Mouse (Mus musculus) hindbrain, embryonic 16.5 days (tissue): ENCODE results near the gene Epb41l2. TPM values are rescaled to one million over a fixed set of nuclear protein-coding genes. Genes with fewer than 3 reads are reported as not detected.

ENCODE experiments used
- ATAC-seq: fragments of 200-750 bp; cut with Nextera tagmentation; 2 replicates; pipeline ENCODE4 v1.8.0; 2017; ENCODE audit warnings: moderate TSS enrichment, moderate library complexity
- H3K27ac ChIP-seq: fragments of 300-500 bp; sonication (generic); 2 replicates; pipeline ENCODE4 v1.5.1; 2014; ENCODE audit warnings: low read depth, mild to moderate bottlenecking, control low read depth, low read length, moderate library complexity
- H3K27me3 ChIP-seq: fragments of 300-500 bp; sonication (generic); replicated peaks from 2 replicates; pipeline ENCODE4 v1.6.1; 2014; ENCODE audit warnings: low read length; ENCODE audit not compliant: control insufficient read depth, insufficient read depth
- H3K36me3 ChIP-seq: fragments of 300-500 bp; sonication (generic); 2 replicates; pipeline ENCODE4 v1.6.1; 2014; ENCODE audit warnings: mild to moderate bottlenecking, low read length, moderate library complexity, mixed read lengths; ENCODE audit not compliant: control insufficient read depth, insufficient read depth
- H3K4me1 ChIP-seq: fragments of 300-500 bp; sonication (generic); 2 replicates; pipeline ENCODE4 v1.6.1; 2014; ENCODE audit warnings: low read depth, low read length; ENCODE audit not compliant: control insufficient read depth, insufficient read depth
- H3K4me2 ChIP-seq: fragments of 300-500 bp; sonication (generic); 2 replicates; pipeline ENCODE4 v1.6.1; 2014; ENCODE audit warnings: mild to moderate bottlenecking, low read length, control low read depth, moderate library complexity
- H3K4me3 ChIP-seq: fragments of 300-500 bp; sonication (generic); 2 replicates; pipeline ENCODE4 v1.5.1; 2014; ENCODE audit warnings: mild to moderate bottlenecking, low read length, control low read depth, moderate library complexity
- H3K9ac ChIP-seq: fragments of 300-500 bp; sonication (generic); 2 replicates; pipeline ENCODE4 v1.6.1; 2014; ENCODE audit warnings: low read depth, mild to moderate bottlenecking, control low read depth, low read length, moderate library complexity
- H3K9me3 ChIP-seq: fragments of 300-500 bp; sonication (generic); 2 replicates; pipeline ENCODE4 v1.6.1; 2014; ENCODE audit warnings: mild to moderate bottlenecking, low read length, moderate library complexity; ENCODE audit not compliant: control insufficient read depth
- WGBS: fragments of 180-500 bp; shearing (Covaris S2); extraction: QIAGEN DNeasy Blood & Tissue Kit; methylation state at CpG from one replicate; pipeline ENCODE4 v1.1.7; 2014; 5-methylcytosine and 5-hydroxymethylcytosine counted together
- polyA plus RNA-seq: library from polyadenylated mRNA; unstranded; fragments of >200 nt; fragmentation: Nextera tagmentation; extraction: Ambion mirVana; gene quantifications from 2 replicates; pipeline ENCODE4 v1.2.1, GENCODE M21; 2015

The Epb41l2 gene
- polyA plus RNA-seq, 1 experiment from 2014 or later, result 30.0 TPM

GRCm38 (mm10) chr10:25535891-25536331, 176.3 kb downstream of the Epb41l2 start, which contains the start of gene Smlr1:
TSS of gene Smlr1 (minus strand) at chr10:25536267.
- Histone ChIP-seq H3K9ac (no peak within 1 kb of the TSS), H3K4me3 (no peak within 1 kb of the TSS), H3K36me3 (no peaks in the 10 kb centered on the region), H3K27ac (no peak within 1 kb of the TSS), H3K27me3 (no peaks in the 10 kb centered on the region), H3K4me2 (no peak within 1 kb of the TSS), H3K4me1 (no peaks in the 10 kb centered on the region), H3K9me3 (no peaks in the 10 kb centered on the region)
- ATAC-seq, result no peak
- 94% methylated on average over 10 of the region's 10 CpGs for WGBS

- H3K9ac ChIP-seq, result no peak overlapping the region
- no peaks in the 10 kb centered on the region for H3K36me3 ChIP-seq
- H3K27me3 ChIP-seq, result no peaks in the 10 kb centered on the region
- no peak overlapping the region for H3K4me2 ChIP-seq
- H3K9me3 ChIP-seq, result no peaks in the 10 kb centered on the region
- H3K27ac ChIP-seq, result no peak overlapping the region
- WGBS, result 95% methylated on average over 6 of the region's 6 CpGs
- no peak for ATAC-seq
- no peaks in the 10 kb centered on the region for H3K4me1 ChIP-seq
- H3K4me3 ChIP-seq, result no peak overlapping the region
Measured at GRCm38 (mm10) chr10:25536621-25537020, 177.0 kb downstream of the Epb41l2 start.

- no peak overlapping the region for H3K9ac ChIP-seq
- H3K9me3 ChIP-seq, result no peaks in the 10 kb centered on the region
- WGBS, result 76% methylated on average over 1 of the region's 1 CpGs
- H3K4me2 ChIP-seq, result no peak overlapping the region
- ATAC-seq, result no peak
- H3K27ac ChIP-seq, result no peak overlapping the region
- H3K27me3 ChIP-seq, result no peaks in the 10 kb centered on the region
- H3K4me1 ChIP-seq, result no peaks in the 10 kb centered on the region
- H3K4me3 ChIP-seq, result no peak overlapping the region
- no peaks in the 10 kb centered on the region for H3K36me3 ChIP-seq
Measured at GRCm38 (mm10) chr10:25538738-25539137, 179.1 kb downstream of the Epb41l2 start.

- Histone ChIP-seq H3K27ac (no peak overlapping the region), H3K4me1 (no peaks in the 10 kb centered on the region), H3K9ac (no peak overlapping the region), H3K9me3 (no peaks in the 10 kb centered on the region), H3K4me2 (no peak overlapping the region), H3K27me3 (no peaks in the 10 kb centered on the region), H3K36me3 (no peaks in the 10 kb centered on the region), H3K4me3 (no peak overlapping the region)
- peak; percentile 67; the same call in 1 of the 2 replicates for ATAC-seq
- WGBS, result 84% methylated on average over 4 of the region's 4 CpGs
Measured at GRCm38 (mm10) chr10:25539146-25539770, 179.7 kb downstream of the Epb41l2 start.

GRCm38 (mm10) chr10:25539771-25540168, 180.2 kb downstream of the Epb41l2 start:
- Histone ChIP-seq H3K4me2 (no peak overlapping the region), H3K4me1 (no peaks in the 10 kb centered on the region), H3K27me3 (no peaks in the 10 kb centered on the region), H3K4me3 (no peak overlapping the region), H3K27ac (no peak overlapping the region), H3K9ac (no peak overlapping the region), H3K36me3 (no peaks in the 10 kb centered on the region), H3K9me3 (no peaks in the 10 kb centered on the region)
- ATAC-seq, result no peak
- WGBS, result 86% methylated on average over 6 of the region's 6 CpGs

GRCm38 (mm10) chr10:25541097-25541496, 181.5 kb downstream of the Epb41l2 start:
- H3K27me3 ChIP-seq, result no peaks in the 10 kb centered on the region
- no peak overlapping the region for H3K27ac ChIP-seq
- ATAC-seq, result no peak
- no peaks in the 10 kb centered on the region for H3K9me3 ChIP-seq
- H3K4me1 ChIP-seq, result no peaks in the 10 kb centered on the region
- H3K9ac ChIP-seq, result no peak overlapping the region
- WGBS, result 98% methylated on average over 3 of the region's 3 CpGs
- H3K36me3 ChIP-seq, result no peaks in the 10 kb centered on the region
- H3K4me2 ChIP-seq, result no peak overlapping the region
- H3K4me3 ChIP-seq, result no peak overlapping the region

GRCm38 (mm10) chr10:25552936-25553335, 193.3 kb downstream of the Epb41l2 start:
- Histone ChIP-seq H3K4me1 (no peaks in the 10 kb centered on the region), H3K9me3 (no peaks in the 10 kb centered on the region), H3K4me2 (no peak overlapping the region), H3K27me3 (no peaks in the 10 kb centered on the region), H3K4me3 (no peak overlapping the region), H3K27ac (no peak overlapping the region), H3K9ac (no peak overlapping the region), H3K36me3 (no peaks in the 10 kb centered on the region)
- WGBS, result 48% methylated on average over 4 of the region's 4 CpGs
- ATAC-seq, result no peak

GRCm38 (mm10) chr10:25571319-25572240, 212.0 kb downstream of the Epb41l2 start:
- Histone ChIP-seq H3K4me2 (0 out of 2 replicates have a peak overlapping the region, but pooled peaks have one; percentile 23), H3K27ac (no peak overlapping the region), H3K4me3 (no peak overlapping the region), H3K9ac (no peak overlapping the region), H3K36me3 (no peaks in the 10 kb centered on the region), H3K4me1 (no peaks in the 10 kb centered on the region), H3K9me3 (no peaks in the 10 kb centered on the region), H3K27me3 (no peaks in the 10 kb centered on the region)
- ATAC-seq, result peak; percentile 80; the same call in 1 of the 2 replicates
- WGBS, result 42% methylated on average over 9 of the region's 9 CpGs
